Mouse (Mus musculus) heart, adult 2 months (tissue): ENCODE measurements around the gene Prkch. TPM values are rescaled to one million over a fixed set of nuclear protein-coding genes. Genes with fewer than 3 reads are reported as not detected.
A peak's percentile ranks its signal among the peaks of the same experiment; 100 is the strongest.

ENCODE experiments used
- DNase-seq, 2 experiments: peaks; one replicate each; pipeline ENCODE4 v3.0.0; 2021
- H3K27ac ChIP-seq: fragments of 200-600 bp; 2 replicates; pipeline ENCODE4 v1.8.1; 2022
- H3K27me3 ChIP-seq: fragments of 200-500 bp; 2 replicates; pipeline ENCODE4 v1.6.1; 2012; ENCODE audit warnings: mild to moderate bottlenecking, low read length, inconsistent platforms, mixed read lengths; ENCODE audit not compliant: control insufficient read depth, insufficient read depth
- H3K36me3 ChIP-seq: fragments of 200-500 bp; 2 replicates; pipeline ENCODE4 v1.6.1; 2012; ENCODE audit warnings: low read length, inconsistent platforms; ENCODE audit not compliant: control insufficient read depth, insufficient read depth
- H3K4me1 ChIP-seq: fragments of 200-500 bp; 2 replicates; pipeline ENCODE4 v1.6.1; 2011; ENCODE audit warnings: low read length; ENCODE audit not compliant: control insufficient read depth, insufficient read depth
- H3K4me3 ChIP-seq: fragments of 200-600 bp; 2 replicates; pipeline ENCODE4 v1.8.1; 2022
- H3K79me2 ChIP-seq: fragments of 200-500 bp; replicated peaks from 2 replicates; pipeline ENCODE4 v1.6.1; 2012; ENCODE audit warnings: mild to moderate bottlenecking, inconsistent platforms, low read length, moderate library complexity, mixed read lengths; ENCODE audit not compliant: control insufficient read depth, insufficient read depth
- H3K9ac ChIP-seq: fragments of 200-500 bp; 2 replicates; pipeline ENCODE4 v1.6.1; 2012; ENCODE audit warnings: low read depth, mild to moderate bottlenecking, control low read depth, inconsistent platforms, low read length, mixed read lengths
- CTCF ChIP-seq: fragments of 200-600 bp; IDR thresholded peaks from 2 replicates; pipeline ENCODE4 v1.8.1; 2022; ENCODE audit warnings: antibody characterized with exemption, mild to moderate bottlenecking, moderate library complexity
- EP300 ChIP-seq: fragments of 200-500 bp; IDR thresholded peaks from 2 replicates; pipeline ENCODE4 v1.6.1; 2011; ENCODE audit warnings: low read depth, low read length, control low read depth; ENCODE audit not compliant: insufficient read depth
- POLR2A ChIP-seq: fragments of 200-500 bp; IDR thresholded peaks from 2 replicates; pipeline ENCODE4 v1.6.1; 2011; ENCODE audit warnings: mild to moderate bottlenecking, low read depth, low read length, control low read depth; ENCODE audit not compliant: insufficient read depth
- WGBS: fragments of 180-500 bp; shearing (Covaris S2); methylation state at CpG from one replicate; pipeline ENCODE4 v1.1.7; 2018; 5-methylcytosine and 5-hydroxymethylcytosine counted together
- intact Hi-C: fragments of 180-260 bp; cut with DNase I; formaldehyde crosslinking; loops from one replicate; pipeline ENCODE4 v1.15.1; 2025
- polyA plus RNA-seq: library from polyadenylated mRNA; depleted of rRNA; stranded (reverse); fragments of >200 nt; gene quantifications from 2 replicates; pipeline ENCODE4 v1.2.3, GENCODE M21; 2012
- total RNA-seq, 2 experiments: library from RNA; stranded (reverse); gene quantifications; 2 replicates each; pipeline ENCODE4 v1.2.3; 2021

The Prkch gene
- total and polyA plus RNA-seq, 3 experiments = 9.7 to 17.5 (median 16.6) TPM

DNA sequence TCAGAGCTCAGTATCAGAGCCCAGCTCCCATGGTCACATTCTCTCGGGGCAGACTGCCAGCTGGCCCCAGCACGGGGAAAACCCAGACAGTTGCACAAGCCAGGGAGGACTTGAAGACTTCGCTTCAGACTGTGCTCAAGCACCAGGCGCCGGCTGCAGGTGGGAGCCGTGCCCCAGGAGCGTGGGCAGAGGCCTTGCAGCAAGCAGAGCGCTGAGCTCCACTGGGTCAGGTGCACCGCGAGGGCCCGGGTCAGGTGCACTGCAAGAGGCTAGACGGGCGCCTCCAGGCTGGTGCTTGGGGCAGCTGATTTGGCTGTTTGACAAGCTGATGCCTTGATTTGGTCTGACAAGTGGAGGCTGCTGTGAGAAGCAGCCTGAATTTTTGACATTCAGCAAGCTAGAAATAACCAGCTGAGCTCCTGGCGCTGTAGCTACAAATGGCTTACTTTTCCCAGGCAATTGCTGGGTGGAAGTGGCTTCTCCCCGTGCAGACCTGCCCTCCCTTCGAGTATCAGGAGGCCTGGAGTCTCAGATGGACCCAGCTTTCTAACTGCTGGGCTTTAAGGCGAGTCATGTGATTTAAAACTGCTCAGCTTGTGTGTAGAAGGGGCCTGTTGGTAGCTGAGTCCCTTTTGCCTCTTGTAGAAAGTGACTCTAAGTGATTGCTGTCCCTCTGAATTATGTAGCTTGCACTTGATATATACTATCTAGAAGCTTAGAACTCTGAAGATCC, 209.7 kb downstream of the Prkch start:
- intact Hi-C loops = loop anchor here (5.0 kb wide), 2 partner anchors 53 to 113 kb away; no protein-coding TSS in a partner anchor
- 9% methylated on average over 17 of the region's 17 CpGs for WGBS
- peaks cover 28% of the 10 kb centered on the region for H3K4me1 ChIP-seq

DNA sequence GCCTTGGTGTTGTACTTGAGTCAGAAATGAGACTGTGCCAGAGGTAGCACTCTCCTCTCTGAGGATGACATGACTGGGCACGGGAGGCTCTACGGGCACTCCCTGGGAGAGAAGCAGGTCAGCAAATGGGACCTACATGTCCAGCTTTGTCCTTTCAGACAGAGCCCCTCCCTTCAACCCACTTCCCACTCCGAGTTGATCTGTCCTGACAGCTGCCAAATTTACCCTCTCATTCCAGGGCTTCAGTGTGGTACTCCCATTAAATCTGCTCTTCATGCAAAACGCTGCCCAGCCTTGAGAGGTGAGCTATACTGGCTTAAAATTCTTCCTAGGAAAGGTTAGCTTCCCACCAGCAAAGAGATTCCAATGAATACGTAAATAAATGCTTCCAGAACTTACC, 215.1 kb downstream of the Prkch start:
- peaks cover 13% of the 10 kb centered on the region; the same call in 1 of the 2 replicates for H3K36me3 ChIP-seq
- DNase-seq = no peak
- intact Hi-C loops = loop anchor here (2.0 kb wide), 1 partner anchor 33 kb away; no protein-coding TSS in a partner anchor
- H3K27ac ChIP-seq = no peak overlapping the region; the same call in 1 of the 2 replicates
- H3K27me3 ChIP-seq = no peaks in the 10 kb centered on the region
- WGBS = 57% methylated on average over 5 of the region's 5 CpGs
- no peak overlapping the region for H3K9ac ChIP-seq
- H3K4me1 ChIP-seq = peaks cover 19% of the 10 kb centered on the region
- H3K79me2 ChIP-seq = no peaks in the 10 kb centered on the region
- TF ChIP-seq EP300 = no peak
- no peak for TF ChIP-seq POLR2A
- no peak for TF ChIP-seq CTCF
- H3K4me3 ChIP-seq = no peak overlapping the region

More for the DNA sequence above, 209.7 kb downstream of the Prkch start:
- H3K27me3 ChIP-seq = no peaks in the 10 kb centered on the region
- TF ChIP-seq POLR2A (no peak), EP300 (no peak; the same call in 1 of the 2 replicates), CTCF (no peak)
- H3K9ac ChIP-seq = peak overlapping the region; percentile 7
- peak overlapping the region; percentile 25 for H3K4me3 ChIP-seq
- peak; percentile 89 to 91 for DNase-seq
- peaks cover 3% of the 10 kb centered on the region for H3K36me3 ChIP-seq
- peak overlapping the region; percentile 77 for H3K27ac ChIP-seq
- H3K79me2 ChIP-seq = no peaks in the 10 kb centered on the region

DNA sequence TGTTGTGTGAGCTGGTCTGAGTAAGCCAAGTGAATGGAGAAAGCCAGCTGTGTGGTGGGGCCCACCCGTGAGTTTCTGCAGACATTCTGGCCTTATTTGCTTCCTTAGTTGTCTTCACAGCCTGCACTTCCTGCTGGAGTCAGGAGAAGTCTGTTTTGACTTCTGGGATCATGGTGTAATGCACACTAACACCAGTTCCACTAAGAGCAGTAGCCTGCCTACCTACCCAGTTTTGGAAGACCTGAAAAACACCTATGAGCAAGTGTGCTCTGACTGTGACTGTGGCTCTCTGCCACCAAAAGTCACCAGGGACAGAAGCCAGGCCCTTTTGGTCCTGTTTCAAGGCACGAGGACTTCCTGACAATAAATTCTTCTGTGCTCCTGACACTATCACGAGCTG, 216.3 kb downstream of the Prkch start:
- peak; percentile 69 to 74 for DNase-seq
- H3K79me2 ChIP-seq = no peaks in the 10 kb centered on the region

DNA sequence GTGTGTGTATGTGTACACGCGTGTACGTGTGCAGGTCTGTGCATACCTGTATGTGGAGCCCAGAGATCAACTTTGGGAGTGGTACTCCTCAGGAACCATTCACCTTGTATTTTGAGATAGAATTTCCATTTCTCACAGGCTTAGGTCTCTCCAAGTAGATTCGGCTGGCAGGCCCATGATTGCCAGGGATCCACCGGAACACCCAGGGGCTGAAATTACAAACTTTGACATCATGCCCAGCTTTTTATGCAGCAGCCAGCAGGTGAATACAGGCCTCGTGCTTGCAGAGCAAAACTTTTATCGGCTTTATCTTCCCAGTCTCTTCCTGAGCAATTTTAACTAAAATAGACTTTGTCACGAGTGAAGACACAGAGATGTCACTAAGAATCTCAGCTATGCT, 217.2 kb downstream of the Prkch start:
- H3K4me1 ChIP-seq = peaks cover 15% of the 10 kb centered on the region
- TF ChIP-seq POLR2A (no peak), EP300 (no peak), CTCF (no peak)
- H3K36me3 ChIP-seq = peaks cover 13% of the 10 kb centered on the region; the same call in 1 of the 2 replicates
- no peak for DNase-seq
- H3K27ac ChIP-seq = peak overlapping the region; percentile 58
- no peaks in the 10 kb centered on the region for H3K79me2 ChIP-seq
- intact Hi-C loops = loop anchor here (2.0 kb wide), 1 partner anchor 31 kb away; no protein-coding TSS in a partner anchor
- no peak overlapping the region for H3K4me3 ChIP-seq
- WGBS = 66% methylated on average over 8 of the region's 8 CpGs
- no peaks in the 10 kb centered on the region for H3K27me3 ChIP-seq
- no peak overlapping the region for H3K9ac ChIP-seq

More for the DNA sequence above, 216.3 kb downstream of the Prkch start:
- peak overlapping the region; percentile 83 for H3K27ac ChIP-seq
- H3K4me3 ChIP-seq = no peak overlapping the region
- H3K9ac ChIP-seq = no peak overlapping the region
- whole genome bisulfite sequencing = 5% methylated on average over 3 of the region's 3 CpGs
- H3K27me3 ChIP-seq = no peaks in the 10 kb centered on the region
- TF ChIP-seq CTCF (peak; percentile 24; the same call in 1 of the 2 replicates), POLR2A (no peak), EP300 (0 out of 2 replicates have a peak, but pooled peaks have one; percentile 47)
- intact Hi-C loops = loop anchor here (2.0 kb wide), 1 partner anchor 32 kb away; no protein-coding TSS in a partner anchor
- peaks cover 13% of the 10 kb centered on the region; the same call in 1 of the 2 replicates for H3K36me3 ChIP-seq
- peaks cover 15% of the 10 kb centered on the region for H3K4me1 ChIP-seq

DNA sequence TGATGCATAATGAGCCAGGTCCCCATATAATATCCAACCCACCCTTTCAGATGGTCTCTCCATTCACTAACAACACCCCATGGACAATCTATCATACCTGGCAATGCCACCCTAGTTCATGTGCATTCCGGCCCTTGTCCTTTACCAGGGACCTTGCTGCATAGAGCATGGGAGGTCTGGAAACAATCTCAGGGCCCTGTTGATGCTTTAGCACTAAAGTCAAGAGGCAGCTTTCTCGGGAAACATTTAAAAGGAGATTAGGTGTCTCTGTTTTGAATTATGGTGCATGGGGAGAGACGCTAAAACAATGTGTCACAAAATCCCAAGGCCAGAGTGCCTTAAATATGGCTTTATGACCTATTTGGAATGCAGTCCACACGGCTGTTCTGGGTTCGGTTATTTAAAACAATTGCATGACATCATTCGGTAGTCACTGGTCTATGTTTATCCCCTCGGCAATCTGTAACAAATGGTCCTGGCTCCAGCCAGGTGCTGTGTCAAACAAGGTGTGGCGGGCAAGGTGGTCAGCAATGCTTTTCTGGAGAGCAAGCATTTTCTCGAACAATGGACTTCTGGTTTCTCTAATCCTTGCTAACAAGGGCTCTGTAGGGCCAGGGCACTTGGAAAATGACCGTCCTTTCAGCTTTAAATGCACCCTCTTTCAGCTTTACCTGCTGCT, 217.9 kb downstream of the Prkch start:
- H3K27ac ChIP-seq = peak overlapping the region; percentile 58
- H3K36me3 ChIP-seq = peaks cover 13% of the 10 kb centered on the region; the same call in 1 of the 2 replicates
- H3K79me2 ChIP-seq = no peaks in the 10 kb centered on the region
- H3K4me1 ChIP-seq = peaks cover 15% of the 10 kb centered on the region
- intact Hi-C loops = no loop called here
- DNase-seq = no peak
- no peak overlapping the region for H3K9ac ChIP-seq
- WGBS = 56% methylated on average over 10 of the region's 10 CpGs
- no peaks in the 10 kb centered on the region for H3K27me3 ChIP-seq
- H3K4me3 ChIP-seq = no peak overlapping the region
- no peak for TF ChIP-seq CTCF
- TF ChIP-seq POLR2A = no peak
- no peak for TF ChIP-seq EP300

DNA sequence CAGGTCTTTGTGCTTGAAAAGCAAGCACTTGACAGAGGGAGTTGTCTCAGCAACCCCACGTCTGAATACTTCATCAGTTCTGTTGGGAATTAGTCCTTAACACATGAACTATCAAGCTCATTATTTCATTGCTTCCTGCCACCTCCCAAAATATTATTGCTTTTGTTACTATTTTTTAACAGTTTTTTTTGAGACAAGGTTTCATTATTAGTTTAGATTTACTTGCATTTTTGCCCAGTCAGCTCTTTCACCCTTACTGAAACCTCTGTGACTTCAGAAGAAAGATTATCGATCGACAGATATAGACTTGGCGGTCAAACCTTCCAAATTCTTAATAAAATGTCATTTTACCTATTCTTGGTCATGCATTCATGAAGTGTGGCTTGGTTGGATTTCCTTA, 219.3 kb downstream of the Prkch start:
- no peak overlapping the region for H3K27ac ChIP-seq
- H3K79me2 ChIP-seq = no peaks in the 10 kb centered on the region
- no peaks in the 10 kb centered on the region for H3K27me3 ChIP-seq
- no peak overlapping the region for H3K4me3 ChIP-seq
- no peak for DNase-seq
- peaks cover 15% of the 10 kb centered on the region for H3K4me1 ChIP-seq
- no peak overlapping the region for H3K9ac ChIP-seq
- H3K36me3 ChIP-seq = peaks cover 13% of the 10 kb centered on the region; the same call in 1 of the 2 replicates
- TF ChIP-seq CTCF (no peak), POLR2A (no peak), EP300 (no peak)
- WGBS = 84% methylated on average over 4 of the region's 4 CpGs
- intact Hi-C loops = no loop called here
